Mouse (Mus musculus): ENCODE measurements around the gene Igfl3. TPM values are rescaled to one million over a fixed set of nuclear protein-coding genes. Genes with fewer than 3 reads are reported as not detected.

Igfl3 gene
- total RNA-seq (2012; rRNA removed) (not detected in 2 replicates), total RNA-seq (2014; rRNA removed) (not detected in 2 replicates), polyA plus RNA-seq (2012; ENCODE audit: insufficient read length, low read depth) (not detected in 2 replicates)

DNA sequence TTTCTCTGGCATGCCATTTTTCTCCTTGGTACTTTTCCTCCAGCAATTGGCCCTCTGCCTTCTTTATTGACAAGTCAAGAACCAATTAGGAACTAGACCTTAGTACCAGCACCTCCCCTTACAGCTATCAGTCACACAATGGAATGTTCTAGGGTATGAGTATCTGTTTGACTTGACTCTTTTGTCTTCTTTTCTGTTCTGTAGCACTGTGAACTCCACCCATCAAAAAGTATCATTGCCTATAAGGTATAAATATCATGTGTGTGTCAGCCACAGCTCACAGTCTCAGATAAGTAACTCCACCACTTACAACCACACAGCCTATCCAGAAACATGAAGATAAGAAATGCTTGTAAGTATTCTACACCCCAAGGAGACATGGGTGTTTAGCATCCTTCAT, at the start of gene Igfl3:
Igfl3 (plus strand) TSS at position 301 of the 400 bp plus-strand sequence.
- no peak within 1 kb of the TSS for H3K4me2 ChIP-seq (ENCODE audit: insufficient read depth, low read depth, poor library complexity, severe bottlenecking)
- no peak within 1 kb of the TSS for H3K27ac ChIP-seq (ENCODE audit: insufficient read depth, low read depth)
- H3K4me1 ChIP-seq (ENCODE audit: control insufficient read depth in 1 of 2, insufficient read depth in 2 of 2), result no peaks in the 10 kb centered on the region
- no peak within 1 kb of the TSS for H3K4me3 ChIP-seq (replicated peaks in 1 of 3; ENCODE audit: low read depth in 2 of 3, low read length in 2 of 3, poor library complexity in 1 of 3)
- H3K9ac ChIP-seq (ENCODE audit: insufficient read depth, low read depth), result no peak within 1 kb of the TSS
- H3K79me2 ChIP-seq (replicated peaks; ENCODE audit: control insufficient read depth, extremely low read depth, insufficient read depth, poor library complexity, severe bottlenecking), result no peaks in the 10 kb centered on the region
- no peak for TF ChIP-seq TBP (conservative IDR thresholded peaks at IDR 0.05; ENCODE audit: low read depth, low read length)
- TF ChIP-seq SIN3A (IDR thresholded peaks at IDR 0.05; ENCODE audit: low read length), result no peak
- no peak for TF ChIP-seq JUN (IDR thresholded peaks at IDR 0.05; ENCODE audit: insufficient read depth, low read depth, low read length)
- TF ChIP-seq ZC3H11A (IDR thresholded peaks at IDR 0.05; ENCODE audit: low read depth, low read length), result no peak
- no peak for TF ChIP-seq HCFC1 (IDR thresholded peaks at IDR 0.05; ENCODE audit: low read depth, low read length)
- no peak for TF ChIP-seq MAFK (IDR thresholded peaks at IDR 0.05; ENCODE audit: insufficient replicate concordance, low read length)
- no peak for TF ChIP-seq ELF1 (IDR thresholded peaks at IDR 0.05; ENCODE audit: low read depth, low read length)
- no peak for TF ChIP-seq E2F4 (IDR thresholded peaks at IDR 0.05; ENCODE audit: insufficient replicate concordance, low read depth, low read length)
- TF ChIP-seq MAZ (IDR thresholded peaks at IDR 0.05; ENCODE audit: low read depth, low read length), result no peak
- TF ChIP-seq ETS1 (conservative IDR thresholded peaks at IDR 0.05; ENCODE audit: low read depth, low read length), result no peak
- TF ChIP-seq NELFE (IDR thresholded peaks at IDR 0.05; ENCODE audit: low read depth, low read length), result no peak
- TF ChIP-seq NRF1 (IDR thresholded peaks at IDR 0.05; ENCODE audit: low read depth, low read length), result no peak
- TF ChIP-seq POLR2AphosphoS2 (IDR thresholded peaks at IDR 0.05; ENCODE audit: low read depth, low read length), result no peak
- no peak for TF ChIP-seq POLR2A (IDR thresholded peaks at IDR 0.05; ENCODE audit: low read depth, low read length)
- no peak for TF ChIP-seq CTCF (conservative IDR thresholded peaks at IDR 0.05 in 1 of 2, IDR thresholded peaks at IDR 0.05 in 1 of 2; ENCODE audit: low read depth in 2 of 2, low read length in 2 of 2)
- TF ChIP-seq JUND (conservative IDR thresholded peaks at IDR 0.05; ENCODE audit: low read depth, low read length), result no peak
- no peak for TF ChIP-seq BHLHE40 (IDR thresholded peaks at IDR 0.05; ENCODE audit: low read depth, low read length)
- TF ChIP-seq EP300 (IDR thresholded peaks at IDR 0.05; ENCODE audit: low read length), result no peak
- in situ Hi-C loops (cut with MboI; ENCODE audit: low pct_ligation_motif_present, low pct_unique_long_range_greater_than_20kb, low sequenced_read_pairs), result no loop called here
- H3K9me3 ChIP-seq (replicated peaks; ENCODE audit: low read length), result no peaks in the 10 kb centered on the region
- no peak for DNase-seq (ENCODE audit: extremely low read depth)
- dilution Hi-C loops (cut with MboI; ENCODE audit: extremely low pct_ligation_motif_present, extremely low pct_unique_long_range_greater_than_20kb, low sequenced_read_pairs), result no loop called here
- H3K36me3 ChIP-seq (replicated peaks in 1 of 2; ENCODE audit: control insufficient read depth in 1 of 2, insufficient read depth in 1 of 2, low read length in 1 of 2), result no peaks in the 10 kb centered on the region
- peaks cover 70% of the 10 kb centered on the region for H3K27me3 ChIP-seq (replicated peaks)

DNA sequence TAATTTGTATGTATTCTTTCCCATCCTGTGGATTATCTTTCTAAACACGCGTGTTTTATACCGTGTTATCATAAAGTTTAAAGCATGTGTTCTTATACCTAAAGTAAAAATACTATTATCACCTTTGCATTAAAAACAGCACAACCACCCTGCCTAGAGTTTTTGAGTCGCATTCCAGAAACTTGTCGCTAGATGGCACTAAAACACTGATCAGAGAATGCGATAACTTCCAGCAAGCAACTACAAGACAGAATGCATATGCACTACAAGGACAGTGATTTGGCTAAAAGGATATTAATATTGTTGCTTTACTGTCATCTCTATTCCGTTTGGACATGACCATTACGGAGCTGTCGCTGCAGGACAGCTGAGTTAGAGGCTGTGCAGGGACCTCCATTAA, 34.6 kb downstream of the Igfl3 start:
- H3K9me3 ChIP-seq (replicated peaks; ENCODE audit: low read length), result no peaks in the 10 kb centered on the region
- H3K4me3 ChIP-seq (replicated peaks in 1 of 3; ENCODE audit: low read depth in 2 of 3, low read length in 2 of 3, poor library complexity in 1 of 3), result no peak overlapping the region
- 0 out of 2 replicates have a peak, but pooled peaks have one; percentile 22 for TF ChIP-seq NELFE (IDR thresholded peaks at IDR 0.05; ENCODE audit: low read depth, low read length)
- TF ChIP-seq CHD2 (IDR thresholded peaks at IDR 0.05; ENCODE audit: low read length), result no peak
- TF ChIP-seq MYC (IDR thresholded peaks at IDR 0.05; ENCODE audit: low read depth, low read length), result no peak
- TF ChIP-seq PAX5 (IDR thresholded peaks at IDR 0.05; ENCODE audit: low read length), result no peak
- TF ChIP-seq E2F4 (IDR thresholded peaks at IDR 0.05; ENCODE audit: insufficient replicate concordance, low read depth, low read length), result no peak
- TF ChIP-seq RAD21 (IDR thresholded peaks at IDR 0.05; ENCODE audit: low read depth, low read length), result peak; percentile 83
- TF ChIP-seq ZC3H11A (IDR thresholded peaks at IDR 0.05; ENCODE audit: low read depth, low read length), result 0 out of 2 replicates have a peak, but pooled peaks have one; percentile 5
- TF ChIP-seq SMC3 (IDR thresholded peaks at IDR 0.05; ENCODE audit: low read depth, low read length), result peak; percentile 69
- peak; percentile 40 to 86; a peak in 3 of 4 replicates for TF ChIP-seq CTCF (conservative IDR thresholded peaks at IDR 0.05 in 1 of 2, IDR thresholded peaks at IDR 0.05 in 1 of 2; ENCODE audit: low read depth in 2 of 2, low read length in 2 of 2)
- no peak overlapping the region for H3K4me2 ChIP-seq (ENCODE audit: insufficient read depth, low read depth, poor library complexity, severe bottlenecking)
- H3K27ac ChIP-seq (ENCODE audit: insufficient read depth, low read depth), result no peak overlapping the region
- in situ Hi-C loops (cut with MboI; ENCODE audit: low pct_ligation_motif_present, low pct_unique_long_range_greater_than_20kb, low sequenced_read_pairs), result loop anchor here (25.0 kb wide), 1 partner anchor 176 kb away; no protein-coding TSS in a partner anchor
- no peaks in the 10 kb centered on the region for H3K36me3 ChIP-seq (replicated peaks in 1 of 2; ENCODE audit: control insufficient read depth in 1 of 2, insufficient read depth in 1 of 2, low read length in 1 of 2)
- no peaks in the 10 kb centered on the region for H3K79me2 ChIP-seq (replicated peaks; ENCODE audit: control insufficient read depth, extremely low read depth, insufficient read depth, poor library complexity, severe bottlenecking)
- dilution Hi-C loops (cut with MboI; ENCODE audit: extremely low pct_ligation_motif_present, extremely low pct_unique_long_range_greater_than_20kb, low sequenced_read_pairs), result no loop called here
- H3K27me3 ChIP-seq (replicated peaks), result peaks cover 20% of the 10 kb centered on the region
- H3K4me1 ChIP-seq (ENCODE audit: control insufficient read depth in 1 of 2, insufficient read depth in 2 of 2), result no peaks in the 10 kb centered on the region
- H3K9ac ChIP-seq (ENCODE audit: insufficient read depth, low read depth), result no peak overlapping the region
- peak; percentile 47 for DNase-seq (ENCODE audit: extremely low read depth)
